Mouse (Mus musculus): ENCODE data around the gene Sv2a.
"Not testable (repeated sequence)": the region's sequence is repeated elsewhere in the genome, so short reads cannot be mapped to it uniquely, and the experiment has no call there.

Sv2a gene

DNA sequence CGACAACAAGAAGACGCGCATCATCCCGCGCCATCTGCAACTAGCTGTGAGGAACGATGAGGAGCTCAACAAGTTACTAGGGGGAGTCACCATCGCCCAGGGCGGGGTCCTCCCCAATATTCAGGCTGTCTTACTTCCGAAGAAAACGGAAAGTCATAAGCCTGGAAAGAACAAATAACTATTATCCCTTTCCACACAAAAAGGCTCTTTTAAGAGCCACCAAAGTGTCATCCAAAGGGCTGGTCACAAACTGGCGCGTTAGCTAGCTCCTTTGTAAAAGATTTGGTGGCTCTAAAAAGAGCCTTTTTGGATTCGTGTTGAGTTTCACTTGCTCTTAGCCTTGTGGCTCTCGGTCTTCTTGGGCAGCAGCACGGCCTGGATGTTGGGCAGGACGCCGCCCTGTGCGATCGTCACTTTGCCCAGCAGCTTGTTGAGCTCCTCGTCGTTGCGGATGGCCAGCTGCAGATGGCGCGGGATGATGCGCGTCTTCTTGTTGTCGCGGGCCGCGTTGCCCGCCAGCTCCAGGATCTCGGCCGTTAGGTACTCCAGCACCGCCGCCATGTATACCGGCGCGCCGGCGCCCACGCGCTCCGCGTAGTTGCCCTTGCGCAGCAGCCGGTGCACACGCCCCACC, 39.3 kb downstream of the Sv2a start:
- DNase-seq (ENCODE audit: low read depth, low spot score), result peak; percentile 47

DNA sequence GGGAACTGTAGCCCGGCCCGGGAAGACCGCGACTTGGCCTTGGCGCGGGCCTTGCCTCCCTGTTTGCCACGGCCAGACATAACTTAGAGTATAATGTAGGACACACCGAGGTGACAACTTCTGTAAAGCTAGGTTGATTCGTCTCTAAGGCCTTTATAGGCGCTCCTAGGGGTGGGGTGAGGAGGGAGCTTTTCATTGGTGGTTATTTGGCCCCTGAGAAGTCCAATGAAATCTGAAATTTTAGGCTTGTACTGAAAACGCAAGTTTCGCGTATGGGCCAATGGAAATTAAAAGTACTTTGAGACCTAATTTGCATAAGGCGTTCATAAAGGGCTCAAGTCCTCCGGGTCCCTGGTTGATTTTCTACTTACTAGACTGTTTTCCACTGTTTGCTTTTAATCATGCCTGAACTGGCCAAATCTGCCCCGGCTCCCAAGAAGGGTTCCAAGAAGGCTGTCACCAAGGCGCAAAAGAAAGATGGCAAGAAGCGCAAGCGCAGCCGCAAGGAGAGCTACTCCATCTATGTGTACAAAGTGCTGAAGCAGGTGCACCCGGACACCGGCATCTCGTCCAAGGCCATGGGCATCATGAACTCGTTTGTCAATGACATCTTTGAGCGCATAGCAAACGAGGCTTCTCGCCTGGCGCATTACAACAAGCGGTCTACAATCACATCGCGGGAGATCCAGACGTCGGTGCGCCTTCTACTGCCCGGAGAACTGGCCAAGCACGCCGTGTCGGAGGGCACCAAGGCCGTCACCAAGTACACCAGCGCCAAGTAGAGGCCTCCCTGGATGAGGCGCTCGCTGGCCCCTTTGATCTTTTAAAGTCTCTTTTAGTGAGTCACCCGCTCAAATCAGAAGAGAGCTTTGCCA, 40.1 kb downstream of the Sv2a start, which contains the start of the genes Hist2h2ac and Hist2h2be:
Gene Hist2h2ac (minus strand): TSS at position 116 of the 875 bp plus-strand sequence.
Gene Hist2h2be (plus strand): TSS at position 355 of the 875 bp plus-strand sequence.
- peak; percentile 99 for DNase-seq (ENCODE audit: low read depth, low spot score)

DNA sequence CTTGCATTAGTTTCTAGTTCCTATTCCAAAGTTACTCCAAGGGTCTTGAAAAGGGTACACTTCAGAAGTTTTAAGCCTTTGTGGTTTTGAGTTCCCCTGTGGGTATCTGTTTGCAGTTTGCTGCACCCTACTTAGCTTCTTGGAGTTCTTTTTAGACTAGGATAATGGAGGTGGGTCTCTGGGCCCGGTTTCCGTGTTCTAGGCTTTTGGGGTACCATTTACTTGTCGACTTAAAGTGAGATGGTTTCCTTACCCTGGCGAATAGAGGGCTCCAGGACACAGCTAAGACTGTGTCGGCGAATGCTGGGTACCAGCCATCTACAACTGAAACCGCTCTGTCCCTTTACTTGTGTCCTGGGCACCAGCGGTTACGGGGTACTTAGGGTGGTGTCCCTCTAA, 40.7 kb downstream of the Sv2a start:
- DNase-seq (ENCODE audit: low read depth, low spot score), result peak; percentile 24

DNA sequence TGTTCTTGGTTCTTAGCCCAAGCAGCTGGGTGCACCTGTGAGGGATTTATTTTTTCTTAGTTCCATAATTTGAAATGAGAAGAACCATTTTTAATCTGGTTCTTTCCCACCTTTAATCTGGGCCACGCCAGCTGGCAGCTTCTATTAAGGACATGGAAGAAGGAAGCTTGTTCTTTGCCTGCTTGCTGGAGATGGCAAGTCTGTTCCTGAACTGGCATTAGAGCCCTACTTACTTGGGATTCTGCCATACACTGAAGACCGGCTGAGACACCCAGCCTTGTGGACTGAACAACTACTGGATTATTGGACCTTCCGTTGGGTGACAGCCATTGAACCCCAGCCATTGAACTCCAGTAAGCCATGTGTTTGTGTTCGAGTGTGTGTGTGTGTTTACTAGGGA, 41.8 kb downstream of the Sv2a start:
- peak; percentile 28 for DNase-seq (ENCODE audit: low read depth, low spot score)

DNA sequence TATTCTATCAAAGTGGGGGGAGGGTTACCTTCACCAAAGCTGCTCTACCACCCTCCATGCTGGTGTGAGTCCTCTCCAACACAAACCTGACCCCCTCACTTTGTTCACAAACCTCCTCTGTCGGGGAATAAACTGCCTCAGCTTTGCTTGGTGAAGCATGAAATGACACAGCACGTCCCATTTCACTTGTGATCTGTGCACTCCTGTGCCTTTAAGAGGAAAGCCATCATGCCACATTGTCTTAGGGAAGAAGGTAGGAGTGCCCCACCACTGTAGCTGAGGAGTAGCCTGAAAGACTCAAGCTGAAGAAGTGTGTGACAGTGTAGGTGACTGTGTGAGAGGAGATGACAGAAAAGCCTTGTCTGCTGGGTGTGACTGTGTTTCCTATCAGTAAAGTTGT, 44.5 kb downstream of the Sv2a start:
- no peak for DNase-seq (ENCODE audit: low read depth, low spot score)

DNA sequence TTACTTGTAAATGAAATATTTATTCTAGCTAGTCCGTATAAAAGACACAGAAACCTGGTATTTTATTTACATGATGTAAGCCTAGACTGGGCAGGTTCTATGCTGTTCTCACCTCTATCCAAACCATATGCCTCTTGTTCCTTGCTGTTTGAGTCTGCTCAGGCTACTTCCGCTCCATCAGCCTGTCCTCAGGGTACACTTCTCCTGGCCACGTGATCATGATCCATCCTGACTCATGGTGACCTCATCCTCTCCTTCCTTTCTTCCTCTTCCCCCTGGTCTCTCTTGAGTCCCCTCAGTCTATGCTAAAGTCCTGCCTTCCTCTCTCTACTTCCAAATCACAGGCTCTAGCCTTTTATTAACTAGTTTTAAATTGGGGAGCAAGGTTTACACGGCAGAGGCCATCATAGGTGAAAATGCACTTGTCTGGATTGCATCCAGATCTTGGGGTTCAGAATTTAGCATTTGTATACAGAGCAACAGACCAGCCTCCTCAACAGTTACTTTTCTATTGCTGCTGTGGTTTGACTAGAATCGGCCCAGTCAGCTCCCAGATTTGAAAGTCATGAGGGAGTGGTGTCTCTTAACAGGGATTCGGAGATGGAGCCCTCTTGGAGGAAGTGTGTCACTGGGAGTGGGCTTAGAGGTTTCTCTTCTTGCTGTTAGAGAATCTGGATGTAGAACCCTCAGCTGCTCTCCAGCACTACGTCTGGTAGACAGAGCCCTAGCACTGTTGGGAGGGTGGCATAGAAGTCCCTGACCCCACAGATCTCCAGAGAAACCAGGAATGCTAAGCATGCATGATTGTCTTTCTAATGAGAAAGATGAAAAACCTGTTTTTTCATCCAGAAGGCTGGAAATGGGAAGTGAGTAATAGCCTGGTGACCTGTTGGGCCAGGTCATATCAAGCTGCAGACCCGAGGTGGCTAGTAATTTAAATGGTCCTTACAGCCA, 46.0 kb downstream of the Sv2a start:
- peak; percentile 54 for DNase-seq (ENCODE audit: low read depth, low spot score)

DNA sequence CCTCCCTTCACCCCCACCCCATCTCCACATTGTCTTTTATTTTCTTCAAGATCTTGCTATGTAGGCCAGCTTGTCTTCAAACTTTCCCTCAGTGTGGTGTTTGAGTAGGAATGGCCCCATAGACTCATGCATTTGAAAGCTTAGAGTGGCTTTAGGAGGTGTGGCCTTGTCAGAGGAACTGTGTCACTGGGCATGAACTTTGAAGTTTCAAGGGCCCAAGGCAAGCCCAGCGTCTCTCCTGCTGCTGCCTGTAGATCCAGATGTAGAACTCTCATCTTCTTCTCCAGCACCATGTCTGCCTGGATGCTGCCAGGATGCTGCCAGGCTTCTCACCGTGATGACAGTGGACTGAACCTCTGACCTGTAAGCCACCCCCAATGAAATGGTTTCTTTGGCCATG, 47.9 kb downstream of the Sv2a start:
- DNase-seq (ENCODE audit: low read depth, low spot score), result no peak

DNA sequence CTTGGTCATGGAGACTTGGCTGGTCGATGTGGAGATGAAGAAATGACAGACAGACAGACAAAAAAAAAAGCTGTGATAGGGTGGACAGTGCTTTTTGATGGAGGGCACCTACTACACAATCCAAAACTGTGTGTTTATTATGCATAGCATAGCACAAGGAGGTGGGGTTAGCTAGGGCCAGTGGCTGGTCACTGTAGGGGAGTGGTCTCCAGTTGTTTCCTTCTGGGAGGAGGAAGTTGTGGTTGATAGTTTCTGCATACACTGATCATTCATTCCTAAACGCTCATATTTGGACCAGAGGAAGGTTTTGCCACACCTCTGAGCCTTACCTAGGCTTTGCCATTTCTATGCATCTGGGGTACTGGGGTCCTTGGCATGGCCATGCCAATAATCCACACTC, 49.5 kb downstream of the Sv2a start:
- no peak for DNase-seq (ENCODE audit: low read depth, low spot score)

DNA sequence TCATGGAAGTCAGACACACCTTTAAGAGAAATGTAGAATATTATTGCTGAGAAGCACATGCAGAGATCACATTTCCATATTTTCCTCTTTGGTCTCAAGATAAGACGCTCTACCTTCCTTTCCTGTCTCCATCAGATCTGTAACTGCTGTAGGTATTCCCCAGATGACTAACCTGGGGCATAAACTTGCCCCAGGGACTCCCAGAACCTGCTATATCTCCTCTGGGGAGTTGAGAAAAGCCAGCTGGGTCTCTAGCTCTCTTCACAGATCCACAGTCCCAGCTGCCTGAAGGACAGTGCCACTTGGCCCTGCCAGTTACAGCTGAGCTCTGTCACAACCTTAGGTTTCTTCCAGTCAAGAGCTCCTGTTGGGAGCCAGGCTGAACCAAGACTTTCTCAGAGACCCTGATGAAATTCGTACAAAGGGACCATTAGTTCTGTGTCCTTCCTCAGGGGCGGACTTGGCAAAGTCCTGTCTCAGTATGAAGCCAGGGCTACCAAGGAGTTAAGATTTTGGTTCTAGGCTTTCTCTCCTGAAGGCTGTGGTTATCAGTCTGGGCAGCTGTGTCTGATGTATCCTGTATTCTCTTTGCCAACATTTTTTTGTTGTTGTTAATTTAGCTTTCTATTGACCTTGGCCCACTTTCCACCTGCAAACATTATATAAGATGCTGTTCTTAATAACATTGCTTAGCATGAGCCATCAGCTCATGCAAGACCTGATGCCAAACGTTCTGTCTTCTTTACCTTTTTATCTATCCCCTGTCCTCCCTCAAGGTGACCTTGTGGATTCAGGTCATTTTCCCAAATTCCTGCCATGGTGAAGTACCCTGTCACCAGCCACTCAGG, 50.2 kb downstream of the Sv2a start:
- no peak for DNase-seq (ENCODE audit: low read depth, low spot score)

DNA sequence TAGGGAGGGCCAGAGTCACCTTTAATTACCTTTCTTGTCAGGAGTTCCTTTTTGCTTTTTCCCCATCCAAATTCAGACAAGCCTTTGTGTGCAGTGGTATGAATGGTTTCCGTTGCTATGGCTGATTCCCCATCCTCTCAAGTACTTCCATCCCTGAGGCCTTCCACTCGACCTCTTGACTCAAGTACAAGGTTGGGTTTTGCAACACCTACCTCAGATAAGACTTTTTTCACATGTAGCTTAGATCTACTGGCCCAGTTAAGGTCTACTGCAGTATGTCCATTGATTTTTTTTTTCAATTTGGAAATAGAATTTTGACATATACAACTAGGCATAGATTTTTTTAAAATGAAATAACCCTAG, 50.8 kb downstream of the Sv2a start:
- no peak for DNase-seq (ENCODE audit: low read depth, low spot score)

DNA sequence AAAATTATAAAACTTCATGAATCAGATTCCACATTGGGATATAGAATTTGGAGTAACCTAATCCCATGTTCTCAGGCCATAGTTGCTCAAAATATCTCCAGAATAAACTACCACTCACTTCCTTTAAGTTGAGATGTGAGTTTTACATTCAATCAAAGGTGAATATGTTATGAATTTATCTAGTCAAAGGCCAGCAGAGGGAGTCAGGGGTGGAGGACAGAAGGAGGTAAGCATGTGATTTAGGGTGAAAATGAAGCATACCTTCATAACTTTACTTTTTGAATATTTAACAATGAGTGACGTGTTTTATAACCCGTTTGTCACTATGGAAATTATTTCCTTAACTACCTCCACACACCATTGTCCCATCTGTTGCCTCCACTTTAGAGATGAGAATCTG, 54.0 kb downstream of the Sv2a start:
- no peak for DNase-seq (ENCODE audit: low read depth, low spot score)

DNA sequence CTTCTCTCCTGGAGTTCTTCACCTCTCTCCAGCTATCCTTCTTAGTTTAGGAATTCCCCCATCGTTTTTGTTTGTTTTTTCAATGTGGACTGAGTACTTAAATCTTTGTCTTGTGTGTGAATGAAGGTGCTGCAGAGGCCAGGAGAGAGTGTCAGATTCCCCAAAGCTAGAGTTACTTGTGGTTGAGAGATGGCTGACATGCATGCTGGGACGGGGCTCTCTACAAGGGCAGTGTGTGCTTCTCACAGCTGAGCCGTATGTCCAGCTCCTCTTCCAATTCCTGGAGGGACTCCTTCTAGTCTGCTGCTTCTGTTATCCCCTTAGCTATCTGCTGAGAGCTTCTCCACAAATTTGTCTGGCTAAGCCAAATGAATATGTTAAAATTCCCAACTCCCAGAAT, 54.9 kb downstream of the Sv2a start:
- DNase-seq (ENCODE audit: low read depth, low spot score), result no peak

DNA sequence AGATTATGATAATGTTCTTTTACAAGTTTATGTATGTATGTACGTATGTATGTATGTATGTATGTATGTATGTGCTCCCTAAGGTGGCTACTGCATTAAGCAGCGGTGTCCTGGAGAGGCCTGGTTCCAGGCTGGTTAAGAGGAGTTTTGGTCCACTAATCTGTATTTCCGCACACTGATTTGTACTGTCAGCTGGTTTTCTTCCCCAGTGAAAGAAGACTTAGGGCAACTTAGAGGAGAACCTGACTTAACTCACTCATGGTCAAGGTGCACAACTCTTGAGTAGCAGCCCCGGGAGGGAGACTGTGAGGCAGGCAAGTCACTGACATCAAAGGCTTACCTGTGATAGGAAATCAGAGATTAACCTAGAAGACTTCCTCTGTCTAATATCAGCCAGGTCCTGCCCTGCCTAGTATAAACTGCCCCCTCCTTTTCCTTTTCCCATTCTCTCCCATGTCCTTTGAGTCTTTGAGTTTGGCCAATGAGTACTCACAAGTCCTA, 55.9 kb downstream of the Sv2a start:
- no peak for DNase-seq (ENCODE audit: low read depth, low spot score)

DNA sequence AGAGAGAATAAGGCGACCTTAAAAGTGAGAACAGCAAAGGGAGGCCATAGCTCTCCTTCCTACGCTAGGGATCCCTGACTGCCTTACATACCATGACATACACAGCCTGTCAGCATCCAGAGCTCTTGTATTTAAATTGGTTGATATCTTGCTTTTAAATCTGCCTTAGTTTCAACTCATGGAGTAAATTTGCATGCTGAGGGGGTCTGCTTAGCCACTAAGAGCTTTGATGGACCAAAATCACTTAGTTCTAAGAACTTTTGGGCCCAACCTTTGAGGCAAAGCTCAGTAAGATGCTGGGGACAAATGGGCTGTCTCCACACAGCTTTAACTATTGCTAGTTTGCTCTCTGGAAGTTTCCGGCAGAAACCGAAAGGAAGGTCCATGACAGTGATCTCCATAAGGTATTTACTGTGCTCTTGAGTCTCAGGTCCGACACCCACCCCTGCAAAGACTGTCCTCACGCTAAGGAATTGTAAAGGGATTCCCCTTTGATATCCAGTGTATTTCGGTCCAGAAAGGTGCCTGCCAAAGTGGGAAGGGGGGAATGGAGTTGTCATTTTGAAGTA, 56.5 kb downstream of the Sv2a start:
- no peak for DNase-seq (ENCODE audit: low read depth, low spot score)

DNA sequence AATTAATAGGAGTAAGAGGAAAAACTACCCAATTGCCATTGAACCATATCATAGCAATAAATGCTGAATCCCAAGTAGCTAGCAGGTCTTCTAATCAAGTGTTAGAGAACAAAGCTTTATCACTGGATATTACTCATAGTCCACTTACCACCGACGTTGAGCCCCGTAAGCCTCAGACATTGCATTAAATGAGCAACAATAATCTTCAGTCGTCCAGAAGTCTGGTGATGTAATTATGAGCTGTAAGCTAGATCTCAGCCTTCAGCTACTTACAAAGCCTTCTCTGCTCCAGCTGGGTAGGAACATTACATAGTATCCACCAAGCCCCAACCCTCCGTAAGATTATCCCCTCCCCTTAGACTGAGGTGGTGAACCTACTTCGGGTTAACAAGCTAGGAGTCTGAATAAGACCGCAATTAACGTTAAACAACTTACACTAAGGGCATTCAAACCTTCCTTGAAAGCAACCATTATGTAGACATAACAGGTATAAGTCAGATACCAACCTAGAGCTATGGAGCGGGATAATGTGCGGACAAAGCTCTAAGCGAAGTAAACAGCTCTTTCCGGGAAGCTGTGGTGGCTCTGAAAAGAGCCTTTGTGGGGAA, 57.1 kb downstream of the Sv2a start:
- no peak for DNase-seq (ENCODE audit: low read depth, low spot score)

DNA sequence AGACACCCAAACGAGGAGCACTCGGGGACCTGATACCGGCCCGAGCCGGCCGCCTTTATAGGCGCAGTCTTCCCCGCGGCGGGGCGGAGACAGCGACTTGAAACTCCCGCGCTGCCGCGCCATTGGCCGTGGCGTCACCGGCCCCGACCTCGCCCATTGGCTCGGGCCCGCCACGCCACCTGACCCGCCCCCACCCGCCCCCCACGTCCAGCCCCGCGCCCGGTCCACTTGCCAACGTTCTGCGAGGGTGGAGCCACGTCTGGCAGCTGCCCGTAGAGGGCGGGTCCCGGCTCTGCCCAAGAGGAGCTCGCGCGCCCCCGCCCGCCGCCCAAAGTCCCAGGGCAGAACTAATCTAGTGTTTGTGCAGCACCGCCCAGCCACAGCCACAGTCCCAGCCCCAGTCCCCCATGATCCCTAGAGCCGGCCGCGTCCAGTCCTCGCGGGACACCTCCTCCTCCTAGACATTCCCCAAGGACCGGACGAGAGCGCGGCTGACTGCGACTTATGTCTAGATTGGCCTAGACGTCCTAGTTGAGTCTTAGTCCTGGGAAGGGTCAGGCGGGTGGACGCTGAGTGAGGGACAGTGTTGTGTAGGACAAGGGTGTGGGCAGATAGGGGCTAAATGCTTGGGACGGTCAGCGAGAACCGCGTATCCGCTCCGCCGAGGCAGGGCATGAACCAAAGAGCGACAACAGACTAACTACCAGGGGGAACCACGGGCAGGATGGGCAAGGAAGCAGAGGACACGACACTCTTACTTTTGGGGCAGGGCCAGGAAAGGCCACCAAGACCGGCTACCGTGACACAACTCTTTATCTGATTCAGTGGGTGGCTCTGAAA, 58.2 kb downstream of the Sv2a start, which contains the start of gene Hist2h3c2:
Gene Hist2h3c2 (minus strand): TSS at position 174 of the 840 bp plus-strand sequence.
- DNase-seq (ENCODE audit: low read depth, low spot score), result not testable (repeated sequence)

DNA sequence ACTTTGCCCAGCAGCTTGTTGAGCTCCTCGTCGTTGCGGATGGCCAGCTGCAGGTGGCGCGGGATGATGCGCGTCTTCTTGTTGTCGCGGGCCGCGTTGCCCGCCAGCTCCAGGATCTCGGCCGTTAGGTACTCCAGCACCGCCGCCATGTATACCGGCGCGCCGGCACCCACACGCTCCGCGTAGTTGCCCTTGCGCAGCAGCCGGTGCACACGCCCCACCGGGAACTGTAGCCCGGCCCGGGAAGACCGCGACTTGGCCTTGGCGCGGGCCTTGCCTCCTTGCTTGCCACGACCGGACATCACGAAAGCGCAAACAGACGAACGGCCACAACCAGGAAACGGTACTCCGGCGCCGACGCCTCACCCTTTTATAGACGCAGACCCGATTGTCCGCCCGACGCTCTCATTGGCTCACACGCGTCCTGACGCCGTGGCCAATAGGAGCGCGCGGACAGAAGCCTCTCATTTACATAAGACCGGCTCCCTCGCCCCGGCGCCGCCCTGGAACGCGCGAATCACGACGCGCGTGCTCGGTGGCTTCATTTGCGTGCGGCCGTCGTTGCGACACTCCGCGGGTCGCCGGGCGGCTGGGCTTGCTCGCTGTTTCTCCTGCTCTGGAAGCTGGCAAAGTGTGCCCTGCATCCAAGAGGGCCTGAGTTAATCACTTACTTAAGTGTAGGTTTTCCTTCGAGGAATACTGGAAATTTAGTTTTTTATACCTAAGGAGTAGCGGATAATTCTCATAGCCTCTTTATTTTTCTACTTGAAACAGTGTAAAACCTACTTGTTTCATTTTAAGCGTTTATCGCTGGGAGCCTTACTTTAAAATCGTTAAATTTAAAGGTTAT, 59.2 kb downstream of the Sv2a start, which contains the start of gene Hist2h2aa2:
Gene Hist2h2aa2 (minus strand): TSS at position 328 of the 850 bp plus-strand sequence.
- DNase-seq (ENCODE audit: low read depth, low spot score), result peak; percentile 90

DNA sequence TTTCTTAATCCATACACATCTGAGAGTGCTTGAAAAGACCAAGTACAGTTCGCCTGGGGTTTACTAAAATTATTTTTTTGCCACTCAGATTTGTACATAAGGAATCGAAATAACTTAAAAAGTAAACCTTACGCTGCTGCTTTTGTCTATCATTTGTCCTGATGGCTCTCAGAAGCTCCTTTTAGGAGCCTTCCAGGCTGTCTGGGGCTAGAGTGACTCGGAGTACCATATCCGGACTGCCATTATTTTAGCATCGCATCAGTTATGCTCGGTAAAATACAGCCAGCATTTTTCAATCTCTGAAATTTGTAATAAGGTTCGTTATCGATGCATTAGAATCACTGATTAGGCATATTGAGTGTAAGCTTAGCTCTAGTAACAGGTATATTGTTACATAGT, 59.8 kb downstream of the Sv2a start:
- no peak for DNase-seq (ENCODE audit: low read depth, low spot score)

Measured in brain, adult 2 months (tissue).